Mouse (Mus musculus) testis, postnatal 14 days (tissue): Measurements from ENCODE around the gene Bod1.
A peak's percentile ranks its signal among the peaks of the same experiment; 100 is the strongest.

Experiments used
- DNase-seq: peaks from one replicate; pipeline ENCODE4 v3.0.0; 2021; ENCODE audit warnings: low spot score

The Bod1 gene

GRCm38 (mm10) chr11:31671354-31672169 is at the start of gene Bod1:
TSS of gene Bod1 (minus strand) at chr11:31671885.
- DNase-seq = peak; percentile 95

- no peak for DNase-seq
Observed at GRCm38 (mm10) chr11:31719090-31719489, 47.4 kb upstream of the Bod1 start.

GRCm38 (mm10) chr11:31717926-31718735 is 46.4 kb upstream of the Bod1 start:
- DNase-seq = no peak

GRCm38 (mm10) chr11:31713641-31714121 is 42.0 kb upstream of the Bod1 start:
- DNase-seq = peak; percentile 16

- no peak for DNase-seq
Observed at GRCm38 (mm10) chr11:31713116-31713515, 41.4 kb upstream of the Bod1 start.

GRCm38 (mm10) chr11:31707771-31708170 is 36.1 kb upstream of the Bod1 start:
- DNase-seq = no peak

GRCm38 (mm10) chr11:31703173-31703572 is 31.5 kb upstream of the Bod1 start:
- no peak for DNase-seq

- no peak for DNase-seq
Observed at GRCm38 (mm10) chr11:31701901-31702300, 30.2 kb upstream of the Bod1 start.

- DNase-seq = no peak
Observed at GRCm38 (mm10) chr11:31699502-31699901, 27.8 kb upstream of the Bod1 start.

- no peak for DNase-seq
Observed at GRCm38 (mm10) chr11:31694801-31695200, 23.1 kb upstream of the Bod1 start.

GRCm38 (mm10) chr11:31694109-31694508 is 22.4 kb upstream of the Bod1 start:
- DNase-seq = no peak

GRCm38 (mm10) chr11:31693322-31693721 is 21.6 kb upstream of the Bod1 start:
- DNase-seq = no peak

- no peak for DNase-seq
Observed at GRCm38 (mm10) chr11:31688956-31689355, 17.3 kb upstream of the Bod1 start.

- no peak for DNase-seq
Observed at GRCm38 (mm10) chr11:31684913-31685567, 13.4 kb upstream of the Bod1 start.

- DNase-seq = no peak
Observed at GRCm38 (mm10) chr11:31684126-31684525, 12.4 kb upstream of the Bod1 start.

- no peak for DNase-seq
Observed at GRCm38 (mm10) chr11:31679840-31680381, 8.2 kb upstream of the Bod1 start.

- DNase-seq = no peak
Observed at GRCm38 (mm10) chr11:31677309-31677708, 5.6 kb upstream of the Bod1 start.

- no peak for DNase-seq
Observed at GRCm38 (mm10) chr11:31676661-31677252, 5.1 kb upstream of the Bod1 start.

GRCm38 (mm10) chr11:31675430-31675829 is 3.7 kb upstream of the Bod1 start:
- no peak for DNase-seq

GRCm38 (mm10) chr11:31672170-31672563 is 482 bp upstream of the Bod1 start:
- DNase-seq = no peak

GRCm38 (mm10) chr11:31670468-31670921 is 1.2 kb downstream of the Bod1 start:
- no peak for DNase-seq
